Mouse (Mus musculus) gastrocnemius, adult 2 months (tissue): ENCODE data around the gene Dync1i1. TPM values are rescaled to one million over a fixed set of nuclear protein-coding genes. Genes with fewer than 3 reads are reported as not detected.

ENCODE experiments used
- DNase-seq: peaks from one replicate; pipeline ENCODE4 v3.0.0; 2022
- H3K27ac ChIP-seq: fragments of 200-600 bp; 2 replicates; pipeline ENCODE4 v1.8.1; 2022; ENCODE audit warnings: mild to moderate bottlenecking
- H3K4me3 ChIP-seq: fragments of 200-600 bp; 2 replicates; pipeline ENCODE4 v1.8.1; 2022; ENCODE audit warnings: mild to moderate bottlenecking, moderate library complexity
- CTCF ChIP-seq: fragments of 200-600 bp; IDR thresholded peaks from 2 replicates; pipeline ENCODE4 v1.8.1; 2022; ENCODE audit warnings: antibody characterized with exemption, mild to moderate bottlenecking, moderate library complexity
- intact Hi-C: fragments of 180-260 bp; cut with DNase I; formaldehyde crosslinking; loops from one replicate; pipeline ENCODE4 v1.15.1; 2025
- total RNA-seq, 2 experiments: library from RNA; stranded (reverse); gene quantifications; 2 replicates each; pipeline ENCODE4 v1.2.3; 2021

The Dync1i1 gene
- total RNA-seq, 2 experiments from 2014 or later: 0.20 to 0.56 TPM

DNA sequence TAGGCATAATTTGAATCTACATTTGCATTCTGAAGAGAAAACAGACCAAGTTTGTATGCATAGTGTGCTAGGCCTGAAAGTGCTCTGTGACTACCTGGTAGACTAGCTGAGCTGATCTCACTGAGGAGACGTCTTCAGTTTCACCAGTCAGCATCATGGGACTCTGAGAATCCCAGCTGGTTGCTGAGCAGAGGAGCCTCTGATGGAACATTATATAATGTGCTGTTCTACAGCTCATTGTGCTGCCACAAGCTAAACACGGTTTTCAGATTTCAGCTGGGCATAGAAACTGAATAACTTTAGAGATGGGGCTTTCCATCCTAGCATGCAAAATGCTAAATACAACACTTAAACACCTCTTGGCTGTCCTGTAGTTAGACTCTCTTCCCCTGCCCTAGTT, 285.9 kb downstream of the Dync1i1 start:
- DNase-seq: no peak
- H3K4me3 ChIP-seq: no peak overlapping the region
- no peak overlapping the region for H3K27ac ChIP-seq
- TF ChIP-seq CTCF: no peak
- intact Hi-C loops: no loop called here

DNA sequence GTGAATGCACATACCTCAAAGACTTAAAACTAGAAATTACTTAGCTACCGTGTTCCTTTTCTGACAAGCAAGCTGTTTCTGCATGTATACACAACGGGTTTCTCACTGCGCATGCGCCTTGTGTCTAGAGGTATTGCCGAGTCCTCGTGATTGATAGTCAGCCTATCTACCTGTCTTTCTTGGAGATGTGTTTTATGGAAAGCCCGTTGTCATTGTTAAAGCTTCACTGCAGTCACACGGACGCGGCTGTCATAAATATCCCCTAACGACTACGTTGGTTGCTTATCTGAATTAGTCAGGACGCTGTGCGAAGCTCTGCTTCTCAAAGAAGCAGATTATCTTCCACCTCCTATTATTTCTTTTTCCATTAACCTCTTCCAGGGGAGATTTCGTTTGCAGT, 290.2 kb downstream of the Dync1i1 start:
- TF ChIP-seq CTCF: no peak
- H3K27ac ChIP-seq: no peak overlapping the region
- no peak overlapping the region for H3K4me3 ChIP-seq
- intact Hi-C loops: no loop called here
- no peak for DNase-seq

DNA sequence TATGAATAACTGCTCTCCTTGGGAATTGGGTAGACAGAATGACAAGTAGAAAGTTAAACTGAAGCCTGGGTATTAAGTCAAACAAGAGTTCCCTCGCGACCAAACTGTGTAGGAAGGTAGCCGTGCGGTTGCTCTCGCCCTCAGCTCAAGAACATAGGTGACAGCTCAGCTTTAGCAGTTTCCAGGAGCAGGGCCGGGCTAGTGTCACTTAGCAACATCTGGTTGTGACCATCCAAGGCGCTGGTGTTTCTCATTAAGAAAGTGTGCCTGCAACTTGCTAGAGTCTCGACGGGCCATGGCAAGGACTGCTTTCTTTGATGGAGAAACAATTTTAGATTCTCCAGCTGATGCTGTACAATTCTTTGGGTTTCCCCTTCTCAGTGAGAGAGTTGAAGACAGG, 291.5 kb downstream of the Dync1i1 start:
- intact Hi-C loops: no loop called here
- H3K4me3 ChIP-seq: no peak overlapping the region
- no peak overlapping the region for H3K27ac ChIP-seq
- DNase-seq: no peak
- TF ChIP-seq CTCF: no peak

DNA sequence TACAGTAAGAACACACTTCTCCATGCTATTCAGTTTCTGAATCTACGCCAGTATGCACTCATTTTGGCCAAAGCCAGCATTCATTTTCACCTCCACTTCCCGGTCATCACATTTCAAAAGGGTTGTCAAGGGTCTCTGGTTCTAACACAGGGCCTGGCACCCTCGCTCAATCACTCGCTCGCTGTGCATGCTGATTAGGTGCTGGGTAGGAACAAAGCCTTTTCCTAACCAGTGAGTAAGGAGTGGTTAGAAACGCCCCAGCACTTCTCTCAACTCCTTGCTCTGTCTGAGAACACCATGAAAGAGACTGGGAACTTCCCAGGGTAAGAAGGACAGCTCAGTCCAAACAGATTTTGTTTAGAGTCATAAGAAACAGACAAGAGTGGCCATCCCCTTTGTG, 298.5 kb downstream of the Dync1i1 start:
- Histone ChIP-seq H3K4me3 (no peak overlapping the region), H3K27ac (no peak overlapping the region)
- no peak for DNase-seq
- intact Hi-C loops: no loop called here
- TF ChIP-seq CTCF: no peak

DNA sequence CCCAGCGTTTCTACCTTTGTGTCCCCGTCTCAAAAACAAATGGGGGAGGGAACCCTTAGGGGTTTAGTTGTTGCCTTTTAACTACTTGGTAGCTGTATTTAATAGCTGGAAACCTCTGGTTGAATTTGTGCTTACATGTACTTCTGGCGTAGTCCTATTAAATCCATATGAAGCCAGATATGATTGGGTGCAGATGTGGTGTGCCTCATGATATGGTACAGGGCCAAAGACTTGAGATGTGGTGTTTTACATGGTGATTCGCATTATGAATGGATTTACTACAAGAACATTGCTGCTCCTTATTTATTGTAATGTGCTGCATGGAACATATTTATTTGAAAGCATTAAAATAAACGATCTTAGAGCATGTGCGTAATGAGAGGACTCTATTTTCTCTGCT, 302.2 kb downstream of the Dync1i1 start:
- DNase-seq: no peak
- no peak for TF ChIP-seq CTCF
- intact Hi-C loops: no loop called here
- Histone ChIP-seq H3K27ac (no peak overlapping the region), H3K4me3 (no peak overlapping the region)

DNA sequence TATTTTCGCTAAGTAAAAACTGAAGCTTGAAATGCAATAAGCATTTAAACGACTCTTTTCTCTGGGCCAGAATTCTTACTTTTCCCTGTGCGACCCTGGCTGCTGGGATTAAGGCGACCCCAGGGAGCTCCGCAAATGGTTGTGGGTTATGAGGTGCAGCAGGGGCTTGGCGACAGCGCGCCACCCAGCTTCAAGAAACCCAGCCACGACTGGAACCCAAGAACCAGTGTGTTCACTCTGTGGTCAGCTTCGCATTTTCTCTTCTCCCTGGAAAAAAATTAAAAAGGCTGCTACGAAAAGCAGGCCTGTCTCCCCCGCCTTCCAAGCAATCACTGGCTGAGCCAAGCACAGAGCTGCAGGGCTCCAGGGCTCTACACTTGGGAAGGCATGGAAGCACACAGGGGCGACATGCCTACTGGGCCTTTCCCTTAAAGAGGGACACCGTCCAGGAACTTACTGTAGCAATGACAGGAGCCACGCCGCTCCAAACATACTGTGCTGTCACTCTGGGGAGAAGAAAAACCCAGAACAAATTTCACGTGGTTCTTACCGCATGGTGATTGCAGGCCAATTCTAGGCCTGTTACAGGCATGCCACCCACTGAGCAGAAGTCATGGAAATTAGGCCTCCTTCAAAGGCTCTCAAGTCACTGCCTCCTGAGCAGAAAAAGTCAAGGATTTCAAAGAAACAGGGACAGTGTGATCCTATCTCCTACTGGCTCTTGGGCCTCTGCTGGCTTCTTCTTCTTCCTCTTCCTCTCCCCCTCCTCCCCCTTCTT, 313.5 kb downstream of the Dync1i1 start:
- intact Hi-C loops: no loop called here
- no peak overlapping the region for H3K4me3 ChIP-seq
- TF ChIP-seq CTCF: no peak
- no peak for DNase-seq
- H3K27ac ChIP-seq: no peak overlapping the region

DNA sequence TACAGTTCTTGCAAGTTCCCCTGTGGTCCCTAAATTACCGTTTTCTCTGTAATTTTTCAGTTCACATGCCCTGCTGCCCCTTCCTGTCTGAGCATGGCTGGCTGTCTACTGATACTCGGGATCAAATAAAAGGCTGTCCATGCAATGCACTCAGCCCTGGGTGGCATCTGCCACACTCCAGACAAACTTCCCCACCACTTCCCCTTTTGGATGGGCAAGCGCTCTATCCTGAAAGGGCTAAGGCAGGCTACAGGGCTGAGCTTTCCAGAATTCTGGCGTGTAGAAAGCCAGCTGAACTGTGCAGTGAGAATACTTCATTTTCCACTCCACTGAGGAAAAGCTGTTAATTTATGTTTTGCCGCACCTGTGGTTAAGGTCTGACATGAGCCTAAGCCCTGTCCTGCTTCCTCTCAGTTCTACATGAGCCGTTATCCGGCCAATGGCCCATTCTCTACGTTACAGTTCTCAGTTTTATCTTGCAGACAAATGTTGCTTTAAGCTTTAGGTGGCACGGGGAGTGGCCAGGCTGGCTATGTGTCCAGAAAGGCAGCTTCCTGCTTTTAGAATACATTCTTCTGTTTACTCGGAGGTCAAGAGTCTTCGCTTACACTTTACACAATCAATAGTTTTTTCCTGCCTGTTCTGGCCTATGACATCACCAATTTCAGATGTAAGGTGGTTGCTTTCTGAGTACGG, 321.4 kb downstream of the Dync1i1 start:
- Histone ChIP-seq H3K27ac (no peak overlapping the region), H3K4me3 (no peak overlapping the region)
- TF ChIP-seq CTCF: no peak
- intact Hi-C loops: no loop called here
- no peak for DNase-seq

DNA sequence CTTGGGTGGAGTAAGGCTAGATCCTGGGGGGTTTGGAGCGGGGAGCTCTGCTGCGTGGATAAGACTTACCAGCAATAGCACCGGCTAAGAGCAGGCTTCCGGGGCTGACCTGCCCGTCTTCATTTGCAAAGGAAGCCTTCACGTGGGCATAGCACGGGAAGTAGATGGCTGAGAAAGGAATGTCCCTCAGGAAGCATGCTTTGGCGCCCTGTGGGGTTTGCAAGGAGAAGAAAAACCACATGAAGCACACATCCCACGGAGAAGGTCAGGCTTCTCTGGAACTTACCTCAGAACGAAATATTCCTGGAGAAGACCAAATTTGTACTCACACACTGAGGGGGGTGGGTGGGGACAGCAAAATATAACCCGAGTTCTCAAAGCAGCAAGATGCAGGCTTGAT, 327.3 kb downstream of the Dync1i1 start:
- intact Hi-C loops: no loop called here
- Histone ChIP-seq H3K27ac (no peak overlapping the region), H3K4me3 (no peak overlapping the region)
- DNase-seq: no peak
- no peak for TF ChIP-seq CTCF

DNA sequence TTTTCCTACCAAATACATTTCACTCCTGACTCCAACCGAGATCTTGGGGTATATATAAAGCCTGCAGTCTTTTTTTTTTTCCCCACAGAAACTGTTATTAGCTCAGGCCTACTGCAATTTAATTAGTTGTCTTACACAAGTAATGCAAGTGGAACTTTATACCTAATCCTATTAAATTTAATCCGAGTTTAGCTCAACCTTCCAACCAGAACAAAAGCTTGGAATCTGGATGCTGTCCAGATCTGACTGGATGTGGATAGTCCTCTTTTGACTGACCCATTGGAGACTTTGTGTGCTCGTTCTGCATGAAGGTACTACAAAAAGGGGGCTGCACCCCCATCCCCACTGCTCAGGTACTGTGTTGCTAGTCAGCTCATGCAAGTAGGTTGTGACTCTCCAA, 328.5 kb downstream of the Dync1i1 start:
- intact Hi-C loops: no loop called here
- no peak overlapping the region for H3K27ac ChIP-seq
- DNase-seq: no peak
- H3K4me3 ChIP-seq: no peak overlapping the region
- TF ChIP-seq CTCF: no peak

DNA sequence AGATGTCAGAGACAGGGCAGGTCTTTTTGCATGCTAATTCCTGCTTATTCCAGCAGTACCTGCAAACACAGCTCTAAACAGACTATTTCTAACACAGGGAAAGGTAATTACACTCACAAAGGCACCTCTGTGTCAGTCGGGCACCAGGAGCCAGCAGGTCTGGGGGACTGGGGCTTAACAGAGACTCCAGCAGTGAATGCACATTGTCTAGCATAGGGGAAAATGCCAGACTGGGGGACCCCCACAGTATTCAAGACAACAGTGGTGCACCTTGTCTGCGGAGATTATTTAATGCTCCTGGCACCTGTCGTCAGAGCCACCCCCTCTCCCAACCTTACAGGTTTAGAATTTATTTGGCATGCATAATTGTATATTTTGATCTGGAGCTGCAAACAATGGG, 333.1 kb downstream of the Dync1i1 start:
- no peak overlapping the region for H3K27ac ChIP-seq
- H3K4me3 ChIP-seq: no peak overlapping the region
- no peak for TF ChIP-seq CTCF
- DNase-seq: no peak
- intact Hi-C loops: no loop called here

DNA sequence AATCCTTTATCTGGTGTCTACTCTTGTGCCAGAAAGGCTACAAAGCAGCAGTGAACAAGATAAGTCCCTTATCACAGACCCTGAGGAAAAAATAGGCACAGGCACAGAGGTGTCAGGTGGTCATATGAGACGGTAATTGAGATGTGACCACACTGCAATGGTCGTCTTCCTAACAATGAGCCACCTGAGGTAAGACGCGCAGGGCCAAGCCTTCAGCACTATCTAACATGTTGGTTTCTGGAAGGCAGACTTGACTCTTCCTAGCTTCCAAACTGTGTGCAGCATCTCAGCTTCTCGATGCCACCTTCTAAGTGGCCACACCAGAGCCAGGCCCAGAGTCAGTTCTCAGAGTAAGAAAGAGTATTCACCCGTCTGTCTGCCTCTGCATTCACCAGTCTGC, 341.8 kb downstream of the Dync1i1 start:
- intact Hi-C loops: no loop called here

DNA sequence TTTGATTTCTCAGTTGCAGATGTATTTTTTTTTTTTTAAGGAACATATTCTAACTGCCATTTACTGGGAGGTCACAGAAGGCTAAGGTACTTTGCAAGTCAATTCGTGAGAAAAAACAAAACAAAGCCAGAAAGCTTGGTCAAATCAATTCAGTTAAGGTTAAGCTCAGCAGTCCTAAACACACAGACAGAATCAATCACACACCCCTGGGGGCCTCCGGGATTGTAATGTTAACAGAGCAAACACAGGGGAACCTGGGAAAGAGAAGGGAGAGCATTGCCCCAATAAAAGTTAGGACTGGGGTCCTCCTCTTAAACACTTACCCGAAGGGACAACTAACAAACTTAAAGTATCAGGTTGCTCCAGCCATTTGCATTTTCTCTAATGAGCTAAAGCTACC, 344.6 kb downstream of the Dync1i1 start:
- no peak for DNase-seq
- H3K27ac ChIP-seq: no peak overlapping the region
- no peak for TF ChIP-seq CTCF
- no peak overlapping the region for H3K4me3 ChIP-seq
- intact Hi-C loops: no loop called here

More for the DNA sequence above, 341.8 kb downstream of the Dync1i1 start:
- TF ChIP-seq CTCF: no peak
- no peak overlapping the region for H3K4me3 ChIP-seq
- no peak overlapping the region for H3K27ac ChIP-seq
- no peak for DNase-seq

DNA sequence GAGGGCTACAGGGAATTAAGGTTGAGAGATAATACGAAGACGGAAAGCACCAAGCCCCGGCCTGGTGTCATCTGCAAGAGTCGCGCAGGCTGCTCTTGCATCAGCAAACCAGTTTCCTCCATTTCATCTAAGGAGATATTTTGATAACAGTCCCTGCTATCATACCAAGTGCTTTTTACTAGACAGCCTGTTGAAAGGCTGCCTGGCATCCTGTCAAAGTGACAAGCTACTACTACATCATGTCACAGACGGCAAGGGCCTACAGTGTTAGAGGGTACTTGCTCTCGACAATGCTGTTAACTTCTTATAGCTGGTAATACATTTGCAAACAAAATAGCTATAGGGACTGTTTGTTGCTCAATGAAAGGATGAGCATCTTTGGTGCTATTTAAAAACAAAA, 345.6 kb downstream of the Dync1i1 start:
- intact Hi-C loops: no loop called here

More for the DNA sequence above, 345.6 kb downstream of the Dync1i1 start:
- no peak overlapping the region for H3K4me3 ChIP-seq
- no peak overlapping the region for H3K27ac ChIP-seq
- no peak for DNase-seq
- no peak for TF ChIP-seq CTCF
